Mouse (Mus musculus) stomach, embryonic 15.5 days (tissue): ENCODE measurements around the gene Fmnl2. TPM values are rescaled to one million over a fixed set of nuclear protein-coding genes. Genes with fewer than 3 reads are reported as not detected.

Source experiments
- ATAC-seq: fragments of 200-750 bp; cut with Nextera tagmentation; 2 replicates; pipeline ENCODE4 v1.8.0; 2017; ENCODE audit warnings: low read depth, moderate number of reproducible peaks, moderate TSS enrichment; ENCODE audit not compliant: insufficient read depth, low FRiP score
- H3K27ac ChIP-seq: fragments of 300-500 bp; sonication (generic); 2 replicates; pipeline ENCODE4 v1.5.1; 2015; ENCODE audit warnings: mild to moderate bottlenecking, inconsistent platforms
- H3K27me3 ChIP-seq: fragments of 300-500 bp; sonication (generic); replicated peaks from 2 replicates; pipeline ENCODE4 v1.6.1; 2015; ENCODE audit warnings: inconsistent platforms
- H3K36me3 ChIP-seq: fragments of 300-500 bp; sonication (generic); 2 replicates; pipeline ENCODE4 v1.6.1; 2015; ENCODE audit warnings: inconsistent platforms
- H3K4me1 ChIP-seq: fragments of 300-500 bp; sonication (generic); 2 replicates; pipeline ENCODE4 v1.6.1; 2015; ENCODE audit warnings: inconsistent platforms
- H3K4me2 ChIP-seq: fragments of 300-500 bp; sonication (generic); 2 replicates; pipeline ENCODE4 v1.6.1; 2015; ENCODE audit warnings: mild to moderate bottlenecking, inconsistent platforms
- H3K4me3 ChIP-seq: fragments of 300-500 bp; sonication (generic); replicated peaks from 2 replicates; pipeline ENCODE4 v1.5.1; 2015; ENCODE audit warnings: inconsistent platforms
- H3K9ac ChIP-seq: fragments of 300-500 bp; sonication (generic); 2 replicates; pipeline ENCODE4 v1.6.1; 2015; ENCODE audit warnings: inconsistent platforms
- H3K9me3 ChIP-seq: fragments of 300-500 bp; sonication (generic); 2 replicates; pipeline ENCODE4 v1.6.1; 2016; ENCODE audit warnings: inconsistent platforms
- WGBS: fragments of 180-500 bp; shearing (Covaris S2); methylation state at CpG from one replicate; pipeline ENCODE4 v1.1.7; 2015; 5-methylcytosine and 5-hydroxymethylcytosine counted together
- polyA plus RNA-seq: library from polyadenylated mRNA; unstranded; fragments of >200 nt; fragmentation: Nextera tagmentation; extraction: Ambion mirVana; gene quantifications from 2 replicates; pipeline ENCODE4 v1.2.1, GENCODE M21; 2015

Gene Fmnl2
- polyA plus RNA-seq, 1 experiment from 2014 or later: 4.7 TPM

DNA sequence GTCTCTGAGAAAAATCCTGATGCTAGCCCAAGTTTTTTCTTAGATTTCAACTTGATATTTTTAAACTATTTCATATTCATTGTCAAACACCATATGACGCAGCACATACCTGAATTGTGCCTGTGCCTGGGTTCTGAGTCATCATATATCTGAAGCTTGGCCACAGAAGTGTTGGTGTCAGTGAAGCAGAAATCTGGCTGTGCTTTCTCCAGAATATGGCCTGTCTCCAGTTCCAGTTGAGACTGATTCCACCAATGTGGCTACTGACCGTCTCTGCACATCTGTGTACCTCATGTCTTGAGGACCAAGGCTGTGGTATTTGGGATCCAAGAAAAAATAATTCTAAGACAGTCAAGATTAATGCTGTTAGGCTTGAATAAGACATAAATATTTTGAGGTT lies 199.6 kb downstream of the Fmnl2 start:
- no peaks in the 10 kb centered on the region for H3K4me1 ChIP-seq
- H3K9me3 ChIP-seq: no peaks in the 10 kb centered on the region
- 64% methylated on average over 2 of the region's 2 CpGs for WGBS
- no peaks in the 10 kb centered on the region for H3K36me3 ChIP-seq
- ATAC-seq: no peak
- no peaks in the 10 kb centered on the region for H3K27me3 ChIP-seq
- no peak overlapping the region for H3K4me2 ChIP-seq
- no peak overlapping the region for H3K9ac ChIP-seq
- no peak overlapping the region for H3K27ac ChIP-seq
- H3K4me3 ChIP-seq: no peak overlapping the region

DNA sequence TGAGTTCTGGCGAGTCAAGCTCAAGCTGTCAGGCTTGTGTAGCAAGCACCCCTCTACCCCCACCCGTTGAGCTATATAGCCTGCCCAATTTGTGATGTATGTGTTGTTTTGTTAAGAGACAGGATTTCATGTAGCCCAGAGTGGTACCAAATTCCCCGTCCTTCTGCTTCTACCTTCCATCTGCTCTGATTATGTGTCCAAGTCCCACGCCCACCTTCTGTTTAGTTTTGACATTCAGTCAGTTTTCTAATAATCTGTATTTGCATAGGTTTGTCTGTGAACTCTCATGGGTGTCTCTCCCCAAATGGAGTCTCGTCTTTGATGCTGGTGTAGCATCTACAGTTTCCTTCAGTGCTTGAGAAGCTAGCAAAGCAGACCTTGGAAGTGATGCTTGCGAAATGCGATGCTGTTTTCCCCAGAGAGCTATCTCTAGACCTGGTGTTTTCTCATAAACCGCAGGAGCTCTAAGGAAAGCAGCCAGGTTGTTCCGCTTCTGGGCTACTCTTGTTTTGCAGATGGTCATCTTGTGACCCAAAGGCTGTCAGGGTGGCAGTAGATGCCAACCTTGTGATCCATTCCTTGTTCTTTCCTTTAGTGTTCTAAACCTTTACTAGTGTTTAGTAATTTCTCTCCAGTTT lies 203.8 kb downstream of the Fmnl2 start:
- H3K27me3 ChIP-seq: no peaks in the 10 kb centered on the region
- no peaks in the 10 kb centered on the region for H3K36me3 ChIP-seq
- no peak overlapping the region for H3K4me2 ChIP-seq
- H3K9ac ChIP-seq: no peak overlapping the region
- H3K9me3 ChIP-seq: no peaks in the 10 kb centered on the region
- H3K27ac ChIP-seq: no peak overlapping the region
- 88% methylated on average over 9 of the region's 9 CpGs for WGBS
- H3K4me1 ChIP-seq: no peaks in the 10 kb centered on the region
- no peak for ATAC-seq
- H3K4me3 ChIP-seq: no peak overlapping the region

DNA sequence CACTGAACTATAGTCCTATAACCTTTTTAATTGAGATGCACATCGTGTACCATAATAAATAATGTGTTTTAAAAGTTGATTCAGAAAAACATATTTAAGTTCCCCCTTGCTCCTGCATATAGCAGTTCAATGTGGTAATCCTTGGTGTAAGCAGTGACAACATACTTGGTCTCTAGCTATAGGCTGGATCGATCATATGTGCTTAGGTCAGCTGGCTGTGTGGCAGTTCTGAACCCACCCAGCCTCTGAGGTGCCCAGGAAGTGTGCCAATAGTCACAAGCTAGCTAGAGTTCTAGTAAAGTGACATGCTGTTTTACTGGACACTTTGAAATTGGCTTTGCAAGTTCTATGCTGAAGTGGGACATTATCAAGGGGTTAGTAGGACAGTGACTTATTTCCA lies 209.3 kb downstream of the Fmnl2 start:
- 82% methylated on average over 2 of the region's 2 CpGs for WGBS

DNA sequence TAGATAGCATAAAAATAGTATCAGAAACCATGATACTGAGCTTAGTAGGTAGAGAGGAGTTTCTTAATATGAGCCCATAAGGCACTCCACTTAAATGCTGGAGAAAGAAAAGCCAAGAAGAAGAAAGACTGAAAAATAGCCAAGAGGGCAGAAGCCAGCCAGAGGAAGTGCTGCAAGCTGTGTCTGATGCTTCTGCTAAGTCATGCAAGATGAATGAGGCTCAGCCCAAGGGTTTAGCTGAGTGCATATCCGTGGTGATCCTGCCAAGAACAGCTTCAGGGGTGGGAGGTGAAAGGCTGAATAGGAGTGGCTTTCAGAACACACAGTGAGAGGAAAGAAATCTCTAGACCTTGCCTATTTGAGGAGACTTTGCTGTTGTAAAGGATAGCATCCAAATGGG lies 212.9 kb downstream of the Fmnl2 start:
- Histone ChIP-seq H3K4me1 (peaks cover 4% of the 10 kb centered on the region; the same call in 1 of the 2 replicates), H3K27ac (no peak overlapping the region), H3K27me3 (no peaks in the 10 kb centered on the region), H3K9me3 (no peaks in the 10 kb centered on the region), H3K4me2 (no peak overlapping the region), H3K9ac (no peak overlapping the region), H3K36me3 (no peaks in the 10 kb centered on the region), H3K4me3 (no peak overlapping the region)
- 5% methylated on average over 1 of the region's 1 CpGs for WGBS
- ATAC-seq: peak; percentile 78; the same call in 1 of the 2 replicates

More for the DNA sequence above, 209.3 kb downstream of the Fmnl2 start:
- ATAC-seq: no peak
- no peaks in the 10 kb centered on the region for H3K9me3 ChIP-seq
- H3K27me3 ChIP-seq: no peaks in the 10 kb centered on the region
- H3K4me3 ChIP-seq: no peak overlapping the region
- H3K9ac ChIP-seq: no peak overlapping the region
- peaks cover 4% of the 10 kb centered on the region; the same call in 1 of the 2 replicates for H3K4me1 ChIP-seq
- no peaks in the 10 kb centered on the region for H3K36me3 ChIP-seq
- H3K4me2 ChIP-seq: no peak overlapping the region
- no peak overlapping the region for H3K27ac ChIP-seq

DNA sequence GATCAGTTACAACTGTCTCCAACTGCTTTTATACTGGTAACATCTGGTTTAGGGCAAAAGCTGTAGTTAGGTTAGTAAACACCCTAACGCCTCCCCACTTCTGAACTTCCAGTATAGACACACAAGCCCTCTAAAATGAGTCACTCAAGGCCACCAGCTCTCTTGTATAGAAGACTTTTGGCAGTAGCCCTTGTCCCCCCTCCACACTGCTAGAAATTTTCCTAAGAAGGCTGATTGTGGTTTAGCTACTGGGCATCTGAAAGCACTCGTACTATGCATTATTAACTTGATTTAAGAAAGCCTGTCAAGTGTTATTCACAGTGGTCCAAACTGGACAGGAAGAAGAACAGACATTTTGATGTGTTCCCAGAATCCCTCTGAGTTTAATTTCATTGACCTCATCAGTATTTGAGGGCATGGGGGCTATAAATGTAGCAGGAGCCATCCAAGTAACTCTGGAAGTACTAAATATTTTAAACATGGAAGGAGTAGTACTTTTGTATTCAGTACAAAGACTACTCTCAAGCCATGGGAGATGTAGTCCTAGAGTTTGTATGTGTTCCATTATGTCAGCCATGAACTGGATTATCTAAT lies 222.1 kb downstream of the Fmnl2 start:
- Histone ChIP-seq H3K4me1 (no peaks in the 10 kb centered on the region), H3K4me2 (no peak overlapping the region), H3K4me3 (no peak overlapping the region), H3K27me3 (no peaks in the 10 kb centered on the region), H3K9me3 (no peaks in the 10 kb centered on the region), H3K27ac (no peak overlapping the region), H3K9ac (no peak overlapping the region), H3K36me3 (no peaks in the 10 kb centered on the region)
- ATAC-seq: no peak
- 74% methylated on average over 2 of the region's 2 CpGs for WGBS

DNA sequence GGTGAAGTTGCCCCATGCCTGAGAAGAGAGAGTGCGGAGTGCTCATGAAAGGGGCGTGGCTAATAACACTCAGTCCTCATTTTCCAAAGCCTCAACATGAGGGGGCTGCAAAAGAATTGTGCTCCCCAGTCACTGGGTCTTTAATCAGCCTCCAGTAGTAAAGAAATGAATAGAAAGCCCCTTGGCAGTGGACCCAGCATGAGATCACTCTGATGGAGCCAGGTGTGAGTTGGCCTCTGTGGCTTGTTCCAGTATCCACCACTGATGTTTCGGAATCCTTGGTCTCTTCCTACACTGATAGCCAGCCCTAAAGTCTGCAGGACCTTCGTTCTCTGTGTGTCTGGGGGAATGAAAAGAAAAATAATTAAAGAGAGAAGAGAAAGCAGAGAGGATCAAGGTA lies 224.4 kb downstream of the Fmnl2 start:
- WGBS: 86% methylated on average over 4 of the region's 4 CpGs
- Histone ChIP-seq H3K9me3 (no peaks in the 10 kb centered on the region), H3K4me2 (no peak overlapping the region), H3K27me3 (no peaks in the 10 kb centered on the region), H3K27ac (no peak overlapping the region), H3K36me3 (no peaks in the 10 kb centered on the region), H3K9ac (no peak overlapping the region), H3K4me3 (no peak overlapping the region), H3K4me1 (no peaks in the 10 kb centered on the region)
- ATAC-seq: no peak

DNA sequence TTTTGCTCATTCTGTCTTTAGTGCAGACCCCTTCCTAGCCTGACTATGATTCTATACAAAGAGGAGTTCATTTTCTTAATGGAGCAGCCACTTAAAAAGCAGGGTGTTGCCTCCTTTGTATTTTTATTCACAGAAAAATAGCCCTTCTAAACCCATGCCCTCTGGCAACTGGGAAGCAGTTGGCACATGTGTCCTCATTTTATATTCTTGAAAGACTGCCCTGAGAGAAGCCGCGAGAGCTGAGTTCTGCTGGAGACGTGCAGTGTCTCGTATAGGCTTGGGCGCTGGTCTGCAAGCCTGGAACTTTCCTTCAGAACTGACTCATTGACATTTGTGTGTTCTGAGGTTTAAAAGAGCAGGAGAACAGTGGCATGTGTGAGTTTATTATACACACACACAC lies 224.8 kb downstream of the Fmnl2 start:
- Histone ChIP-seq H3K9me3 (no peaks in the 10 kb centered on the region), H3K9ac (no peak overlapping the region), H3K36me3 (no peaks in the 10 kb centered on the region), H3K27me3 (no peaks in the 10 kb centered on the region), H3K4me2 (no peak overlapping the region), H3K4me3 (no peak overlapping the region), H3K27ac (no peak overlapping the region), H3K4me1 (no peaks in the 10 kb centered on the region)
- 96% methylated on average over 5 of the region's 5 CpGs for WGBS
- no peak for ATAC-seq

DNA sequence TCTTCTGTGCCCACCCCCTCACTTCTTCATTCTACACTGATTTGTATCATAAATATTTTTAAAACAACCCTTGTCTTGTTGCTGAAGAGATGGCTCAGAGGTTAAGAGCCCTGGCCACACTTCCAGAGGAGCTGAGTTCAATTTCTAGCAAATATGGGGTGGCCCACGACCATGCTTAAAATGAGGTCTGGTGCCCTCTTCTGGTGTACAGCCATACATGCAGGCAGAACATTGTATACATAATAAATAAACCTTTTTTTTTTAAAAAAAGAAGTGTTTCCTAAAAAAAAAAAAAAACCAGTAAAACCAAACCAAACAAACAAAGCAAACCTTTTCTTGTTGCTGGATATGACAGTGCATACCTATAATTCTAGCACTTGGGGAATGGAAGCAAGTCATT lies 225.6 kb downstream of the Fmnl2 start:
- ATAC-seq: no peak
- H3K4me1 ChIP-seq: no peaks in the 10 kb centered on the region
- 33% methylated on average over 1 of the region's 1 CpGs for WGBS

DNA sequence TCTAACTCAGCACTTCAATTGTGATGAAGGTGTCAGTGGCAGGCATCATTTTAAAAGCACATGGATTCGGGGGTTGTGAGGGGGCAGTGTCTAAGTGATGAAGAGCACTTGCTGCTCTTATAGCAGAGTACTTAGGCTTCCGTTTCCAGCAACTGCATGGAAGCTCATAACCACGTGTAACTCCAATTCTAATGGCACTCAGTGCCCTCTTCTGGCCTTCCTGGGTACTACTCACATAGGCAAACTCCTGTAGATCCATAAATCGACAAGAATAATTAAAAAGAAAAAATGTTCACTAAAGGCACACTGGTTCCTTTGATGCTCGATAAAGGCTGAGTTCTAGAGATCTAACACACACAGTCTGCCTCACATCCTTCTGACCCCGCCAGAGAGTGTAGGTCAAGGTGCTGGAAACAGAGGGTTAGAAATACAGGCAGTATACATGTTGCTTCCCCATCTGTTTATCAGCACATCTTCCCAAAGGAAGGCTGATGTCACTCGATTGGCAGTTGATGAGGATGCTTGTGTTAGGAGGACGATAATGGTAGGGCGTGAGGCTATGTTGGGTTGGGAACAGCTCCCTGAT lies 228.1 kb downstream of the Fmnl2 start:
- H3K9me3 ChIP-seq: no peaks in the 10 kb centered on the region
- H3K4me3 ChIP-seq: no peak overlapping the region
- 52% methylated on average over 9 of the region's 9 CpGs for WGBS
- no peak overlapping the region for H3K4me2 ChIP-seq
- no peaks in the 10 kb centered on the region for H3K27me3 ChIP-seq
- H3K9ac ChIP-seq: no peak overlapping the region
- H3K27ac ChIP-seq: no peak overlapping the region
- H3K36me3 ChIP-seq: no peaks in the 10 kb centered on the region
- no peaks in the 10 kb centered on the region for H3K4me1 ChIP-seq
- no peak for ATAC-seq

More for the DNA sequence above, 225.6 kb downstream of the Fmnl2 start:
- no peak overlapping the region for H3K9ac ChIP-seq
- H3K27me3 ChIP-seq: no peaks in the 10 kb centered on the region
- H3K4me2 ChIP-seq: no peak overlapping the region
- no peaks in the 10 kb centered on the region for H3K36me3 ChIP-seq
- H3K4me3 ChIP-seq: no peak overlapping the region
- H3K9me3 ChIP-seq: no peaks in the 10 kb centered on the region
- no peak overlapping the region for H3K27ac ChIP-seq

DNA sequence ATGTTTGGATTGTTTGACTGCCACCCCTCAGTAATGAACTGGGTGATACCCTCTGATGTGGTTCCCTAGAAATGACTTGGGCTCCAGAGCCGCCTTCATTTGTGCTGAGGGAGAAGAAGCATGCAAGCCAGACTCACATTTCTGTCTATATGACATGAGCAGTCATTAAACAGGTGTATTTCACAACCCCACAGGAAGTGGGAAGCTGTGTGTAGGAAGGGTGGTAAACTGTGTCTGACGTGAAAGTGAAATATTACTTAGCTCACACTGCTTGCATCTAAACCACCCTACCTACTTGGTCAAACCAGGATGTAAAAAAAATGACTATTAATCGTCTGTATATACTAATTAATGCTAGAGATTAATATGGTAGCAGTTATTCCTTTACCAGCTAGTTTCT lies 231.1 kb downstream of the Fmnl2 start:
- H3K9ac ChIP-seq: no peak overlapping the region
- H3K27ac ChIP-seq: no peak overlapping the region
- H3K27me3 ChIP-seq: no peaks in the 10 kb centered on the region
- WGBS: 68% methylated on average over 3 of the region's 3 CpGs
- no peak overlapping the region for H3K4me2 ChIP-seq
- no peaks in the 10 kb centered on the region for H3K9me3 ChIP-seq
- no peaks in the 10 kb centered on the region for H3K4me1 ChIP-seq
- no peak overlapping the region for H3K4me3 ChIP-seq
- no peak for ATAC-seq
- H3K36me3 ChIP-seq: no peaks in the 10 kb centered on the region

DNA sequence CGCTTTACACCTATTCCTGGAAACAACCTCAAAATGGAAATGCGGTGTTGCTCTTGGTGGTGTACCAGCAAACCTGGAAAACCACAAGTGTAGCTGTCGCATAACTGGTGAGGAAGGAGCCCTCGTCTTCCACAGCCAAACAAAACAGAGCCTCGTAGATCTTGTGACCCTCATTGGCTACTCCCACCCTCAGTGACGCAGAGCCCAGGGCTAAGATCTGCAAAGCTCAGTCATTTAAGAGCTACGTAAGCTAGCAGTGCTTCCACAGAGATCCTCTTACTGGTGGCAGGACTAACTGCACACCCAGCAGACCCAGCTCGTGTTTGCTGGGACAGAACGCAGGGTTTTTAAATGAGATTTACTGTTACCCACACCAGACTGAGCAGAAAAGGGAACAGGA lies 237.4 kb downstream of the Fmnl2 start:
- no peak overlapping the region for H3K9ac ChIP-seq
- H3K4me1 ChIP-seq: no peaks in the 10 kb centered on the region
- no peaks in the 10 kb centered on the region for H3K27me3 ChIP-seq
- no peak overlapping the region for H3K4me2 ChIP-seq
- H3K9me3 ChIP-seq: no peaks in the 10 kb centered on the region
- H3K27ac ChIP-seq: no peak overlapping the region
- WGBS: 85% methylated on average over 9 of the region's 9 CpGs
- ATAC-seq: no peak
- H3K36me3 ChIP-seq: no peaks in the 10 kb centered on the region
- no peak overlapping the region for H3K4me3 ChIP-seq

DNA sequence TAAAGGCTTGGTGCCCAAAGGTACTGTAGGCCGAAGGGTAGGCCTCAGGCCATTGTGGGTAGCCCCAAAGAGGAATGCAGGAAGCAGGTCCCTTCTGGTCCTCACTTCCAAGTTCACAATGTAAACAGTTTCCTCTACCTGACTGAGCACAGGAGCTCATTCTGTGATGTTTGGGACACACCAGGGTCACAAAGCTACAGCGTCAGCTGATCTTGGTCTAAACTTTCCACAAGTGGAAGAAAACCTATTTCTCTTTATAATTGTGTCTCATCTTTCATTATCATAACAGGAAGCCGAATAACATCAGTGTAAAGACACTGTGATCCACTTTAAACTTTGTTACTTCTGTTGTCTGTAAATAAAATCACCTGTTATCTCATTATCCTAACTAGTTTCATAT lies 237.8 kb downstream of the Fmnl2 start:
- no peak overlapping the region for H3K27ac ChIP-seq
- H3K4me1 ChIP-seq: no peaks in the 10 kb centered on the region
- no peaks in the 10 kb centered on the region for H3K27me3 ChIP-seq
- H3K9ac ChIP-seq: no peak overlapping the region
- no peak for ATAC-seq
- H3K4me2 ChIP-seq: no peak overlapping the region
- no peaks in the 10 kb centered on the region for H3K9me3 ChIP-seq
- WGBS: 87% methylated on average over 3 of the region's 3 CpGs
- no peaks in the 10 kb centered on the region for H3K36me3 ChIP-seq
- H3K4me3 ChIP-seq: no peak overlapping the region
